Mouse (Mus musculus) intestine, embryonic 14.5 days (tissue): ENCODE results near the gene Snip1. TPM values are rescaled to one million over a fixed set of nuclear protein-coding genes. Genes with fewer than 3 reads are reported as not detected.

Source experiments
- polyA plus RNA-seq: library from polyadenylated mRNA; unstranded; fragments of >200 nt; fragmentation: Nextera tagmentation; extraction: Ambion mirVana; gene quantifications from 2 replicates; pipeline ENCODE4 v1.2.1, GENCODE M21; 2014

Gene Snip1
- polyA plus RNA-seq, 1 experiment from 2014 or later = 28.8 TPM

Other genes with a start within 250 kb of the Snip1 start
- gene Yrdc, start 216.0 kb upstream of the Snip1 start, polyA plus RNA-seq = 41.6 and 41.7 TPM in 2 replicates
- 46.0 and 54.4 TPM in 2 replicates for gene 1110065P20Rik, start 215.5 kb upstream of the Snip1 start, polyA plus RNA-seq
- gene Maneal, start 204.5 kb upstream of the Snip1 start, polyA plus RNA-seq = 1.0 and 1.5 TPM in 2 replicates
- gene Epha10, start 185.8 kb upstream of the Snip1 start, polyA plus RNA-seq = 0.19 and 0.20 TPM in 2 replicates
- 4.4 and 4.8 TPM in 2 replicates for gene 9930104L06Rik, start 129.6 kb upstream of the Snip1 start, polyA plus RNA-seq
- gene Cdca8, start 127.4 kb upstream of the Snip1 start, polyA plus RNA-seq = 138 TPM in 2 replicates
- 13.9 and 14.6 TPM in 2 replicates for gene Rspo1, start 80.2 kb upstream of the Snip1 start, polyA plus RNA-seq
- gene Gnl2, start 50.1 kb upstream of the Snip1 start, polyA plus RNA-seq = 76.2 and 96.4 TPM in 2 replicates
- 0.14 TPM in 1 of 2 replicates, not detected in the other for gene Dnali1, start 969 bp upstream of the Snip1 start, polyA plus RNA-seq
- 60.2 and 63.0 TPM in 2 replicates for gene Meaf6, start 18.5 kb downstream of the Snip1 start, polyA plus RNA-seq
- gene Zc3h12a, start 61.2 kb downstream of the Snip1 start, polyA plus RNA-seq = 0.81 and 1.2 TPM in 2 replicates